Mouse (Mus musculus) bone marrow macrophage, adult 2 months (primary cell): ENCODE measurements around the gene Prl5a1. TPM values are rescaled to one million over a fixed set of nuclear protein-coding genes. Genes with fewer than 3 reads are reported as not detected.

Source experiments
- H3K27ac ChIP-seq: 2 replicates; pipeline ENCODE4 v1.5.1; 2012; ENCODE audit warnings: low read depth, low read length; ENCODE audit not compliant: insufficient read depth
- H3K4me1 ChIP-seq: 2 replicates; pipeline ENCODE4 v1.6.1; 2012; ENCODE audit warnings: low read length; ENCODE audit not compliant: control insufficient read depth, insufficient read depth
- H3K4me3 ChIP-seq: 2 replicates; pipeline ENCODE4 v1.5.1; 2012; ENCODE audit warnings: mild to moderate bottlenecking, low read length, moderate library complexity; ENCODE audit not compliant: insufficient read depth
- CTCF ChIP-seq: IDR thresholded peaks from 2 replicates; pipeline ENCODE4 v1.5.1; 2012; ENCODE audit warnings: low read depth, mild to moderate bottlenecking, low read length, moderate library complexity
- POLR2A ChIP-seq: IDR thresholded peaks from 2 replicates; pipeline ENCODE4 v1.6.1; 2012; ENCODE audit warnings: mild to moderate bottlenecking, low read depth, low read length, borderline replicate concordance
- polyA plus RNA-seq: library from polyadenylated mRNA; stranded (reverse); fragments of >200 nt; gene quantifications from 2 replicates; pipeline ENCODE4 v1.2.4, GENCODE M21; 2012; ENCODE audit not compliant: missing spikeins, insufficient read depth, insufficient read length

Prl5a1 gene
- polyA plus RNA-seq = not detected in 2 replicates

- no peak within 1 kb of the TSS for H3K4me3 ChIP-seq
- no peak for TF ChIP-seq POLR2A
- no peak for TF ChIP-seq CTCF
- H3K4me1 ChIP-seq = no peaks in the 10 kb centered on the region
Measured at GRCm38 (mm10) chr13:28142184-28142583, at the start of gene Prl5a1. Gene Prl5a1 (plus strand): TSS chr13:28142484.

DNA sequence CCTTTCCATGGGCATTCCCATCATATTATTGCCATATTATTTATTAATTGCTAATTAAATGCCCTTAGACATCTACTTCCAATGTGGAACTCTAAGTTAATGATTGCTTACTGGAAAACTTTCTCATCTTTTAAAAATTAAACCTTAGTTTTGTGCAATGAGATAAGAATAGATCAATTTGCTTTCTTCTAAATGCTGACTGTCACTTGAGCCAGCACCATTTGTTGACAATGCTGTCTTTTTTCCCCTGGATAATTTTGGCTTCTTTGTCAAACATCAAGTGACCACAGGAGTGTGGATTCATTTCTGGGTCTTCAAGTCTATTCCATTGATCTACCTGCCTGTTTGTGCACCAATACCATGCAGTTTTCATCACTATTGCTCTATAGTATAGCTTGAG lies 46.1 kb upstream of the Prl5a1 start:
- H3K4me1 ChIP-seq = no peaks in the 10 kb centered on the region
- TF ChIP-seq CTCF (no peak), POLR2A (no peak)
- no peak overlapping the region for H3K4me3 ChIP-seq
- no peak overlapping the region for H3K27ac ChIP-seq

More at GRCm38 (mm10) chr13:28142184-28142583, at the start of gene Prl5a1:
- H3K27ac ChIP-seq = no peak within 1 kb of the TSS

DNA sequence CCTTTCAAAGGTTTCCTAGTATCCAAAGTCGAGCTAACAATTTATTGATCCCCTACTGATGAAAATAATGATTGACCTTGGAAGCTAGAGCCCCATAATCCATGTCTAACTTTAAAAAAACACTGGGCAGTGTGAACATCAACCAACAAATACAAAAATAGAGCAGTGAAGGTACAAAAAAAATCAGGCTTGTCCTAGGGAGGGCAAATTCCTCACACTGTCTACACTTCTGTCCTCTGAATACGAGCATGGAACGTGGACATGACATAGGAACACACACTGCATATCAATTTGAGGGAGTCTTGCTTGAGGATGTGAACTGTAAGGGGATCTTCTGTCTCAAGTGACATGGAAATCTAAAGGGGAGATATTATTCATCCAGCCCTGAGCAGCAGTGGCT lies 33.7 kb upstream of the Prl5a1 start:
- Histone ChIP-seq H3K4me1 (no peaks in the 10 kb centered on the region), H3K27ac (no peak overlapping the region), H3K4me3 (no peak overlapping the region)
- TF ChIP-seq POLR2A (no peak), CTCF (no peak)

DNA sequence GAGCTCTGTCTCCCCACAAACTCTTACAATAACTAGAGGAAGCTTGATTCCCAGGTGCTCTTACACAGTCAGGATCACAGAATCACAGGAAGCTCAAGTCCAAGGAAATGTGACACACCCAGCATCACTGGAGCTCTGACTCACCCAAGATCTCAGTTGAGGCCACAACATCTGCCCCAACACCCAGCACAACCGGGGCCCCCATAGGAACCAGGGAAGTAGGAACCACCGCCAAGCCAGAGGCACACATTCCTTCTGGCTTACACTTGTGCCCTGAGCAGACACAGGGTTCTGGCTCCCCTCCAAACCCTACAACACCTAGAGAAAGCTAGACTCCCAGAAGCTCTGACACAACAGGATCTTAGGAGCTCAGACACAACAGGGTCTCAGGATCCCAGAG lies 9.5 kb upstream of the Prl5a1 start:
- Histone ChIP-seq H3K4me1 (no peaks in the 10 kb centered on the region), H3K4me3 (no peak overlapping the region), H3K27ac (no peak overlapping the region)
- TF ChIP-seq CTCF (no peak), POLR2A (no peak)

DNA sequence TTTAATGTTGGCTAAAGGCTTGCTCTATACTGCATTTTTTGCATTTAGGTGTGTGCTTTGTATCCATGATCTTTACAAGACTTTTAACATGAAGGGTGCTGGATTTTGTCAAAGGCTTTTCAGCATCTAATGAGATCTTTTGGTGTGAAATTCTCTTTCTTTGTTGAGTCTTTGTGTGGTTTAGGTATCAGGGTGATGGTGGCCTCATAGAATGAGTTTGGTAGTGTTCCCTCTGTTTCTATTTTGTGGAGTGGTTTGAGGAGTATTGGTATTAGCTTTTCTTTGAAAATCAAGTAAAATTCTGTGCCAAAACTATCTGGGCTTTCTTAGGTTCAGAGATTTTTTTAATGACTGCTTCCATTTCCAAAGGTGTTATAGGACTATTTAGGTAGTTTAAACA lies 6.5 kb upstream of the Prl5a1 start:
- H3K27ac ChIP-seq = no peak overlapping the region
- TF ChIP-seq POLR2A (no peak), CTCF (no peak)
- no peak overlapping the region for H3K4me3 ChIP-seq
- no peaks in the 10 kb centered on the region for H3K4me1 ChIP-seq

Other genes starting within 250 kb of the Prl5a1 start
- gene Prl4a1, start 126.3 kb upstream of the Prl5a1 start, polyA plus RNA-seq = not detected in 2 replicates
- not detected in 2 replicates for gene Gm11361, start 115.0 kb downstream of the Prl5a1 start, polyA plus RNA-seq